Mouse (Mus musculus): ENCODE results near the gene Olfr137. TPM values are rescaled to one million over a fixed set of nuclear protein-coding genes. Genes with fewer than 3 reads are reported as not detected.

Gene Olfr137
- polyA plus RNA-seq (2015; fragmentation: Nextera tagmentation; extraction: Ambion mirVana): not detected in 2 replicates

- Histone ChIP-seq H3K9ac (ENCODE audit: low read depth, low read length) (no peak within 1 kb of the TSS), H3K9me3 (replicated peaks; ENCODE audit: control insufficient read depth, low read length, poor library complexity, severe bottlenecking) (0 out of 2 replicates have a peak, but pooled peaks cover 2% of the 10 kb centered on the region), H3K27ac (ENCODE audit: low read length) (no peak within 1 kb of the TSS), H3K36me3 (ENCODE audit: control insufficient read depth, insufficient read depth, low read length) (no peaks in the 10 kb centered on the region), H3K4me3 (ENCODE audit: low read depth, low read length) (no peak within 1 kb of the TSS), H3K4me2 (ENCODE audit: low read length) (no peak within 1 kb of the TSS), H3K27me3 (ENCODE audit: control insufficient read depth, insufficient read depth, low read depth, low read length) (no peaks in the 10 kb centered on the region), H3K4me1 (ENCODE audit: control insufficient read depth, insufficient read depth, low read length) (no peaks in the 10 kb centered on the region)
- no peak for ATAC-seq
Observed at GRCm38 (mm10) chr17:38307470-38307869, at the start of gene Olfr137. TSS of gene Olfr137 (minus strand) at chr17:38307570.

GRCm38 (mm10) chr17:38329531-38329930 lies 22.2 kb upstream of the Olfr137 start, which contains the start of gene Olfr136:
TSS of gene Olfr136 (plus strand) at chr17:38329831.
- no peaks in the 10 kb centered on the region for H3K36me3 ChIP-seq (ENCODE audit: control insufficient read depth, insufficient read depth, low read length)
- no peak for ATAC-seq
- no peaks in the 10 kb centered on the region for H3K27me3 ChIP-seq (ENCODE audit: control insufficient read depth, insufficient read depth, low read depth, low read length)
- H3K9me3 ChIP-seq (replicated peaks; ENCODE audit: control insufficient read depth, low read length, poor library complexity, severe bottlenecking): no peaks in the 10 kb centered on the region
- H3K4me1 ChIP-seq (ENCODE audit: control insufficient read depth, insufficient read depth, low read length): no peaks in the 10 kb centered on the region
- no peak within 1 kb of the TSS for H3K4me2 ChIP-seq (ENCODE audit: low read length)
- H3K27ac ChIP-seq (ENCODE audit: low read length): no peak within 1 kb of the TSS
- H3K9ac ChIP-seq (ENCODE audit: low read depth, low read length): no peak within 1 kb of the TSS
- H3K4me3 ChIP-seq (ENCODE audit: low read depth, low read length): no peak within 1 kb of the TSS

- WGBS: 73% methylated on average over 1 of the region's 1 CpGs
- no peak within 1 kb of the TSS for H3K9ac ChIP-seq (ENCODE audit: low read depth, low read length)
Observed at GRCm38 (mm10) chr17:38260735-38261134, 46.6 kb downstream of the Olfr137 start, which contains the start of gene Olfr138. TSS of gene Olfr138 (plus strand) at chr17:38261035.

More at GRCm38 (mm10) chr17:38260735-38261134, 46.6 kb downstream of the Olfr137 start, which contains the start of gene Olfr138:
- H3K27ac ChIP-seq (ENCODE audit: low read length): no peak within 1 kb of the TSS
- no peak within 1 kb of the TSS for H3K4me3 ChIP-seq (ENCODE audit: low read depth, low read length)
- no peaks in the 10 kb centered on the region for H3K36me3 ChIP-seq (ENCODE audit: control insufficient read depth, insufficient read depth, low read length)
- H3K4me2 ChIP-seq (ENCODE audit: low read length): no peak within 1 kb of the TSS
- H3K27me3 ChIP-seq (ENCODE audit: control insufficient read depth, insufficient read depth, low read depth, low read length): no peaks in the 10 kb centered on the region
- no peak for ATAC-seq
- H3K9me3 ChIP-seq (replicated peaks; ENCODE audit: control insufficient read depth, low read length, poor library complexity, severe bottlenecking): 0 out of 2 replicates have a peak, but pooled peaks cover 5% of the 10 kb centered on the region
- H3K4me1 ChIP-seq (ENCODE audit: control insufficient read depth, insufficient read depth, low read length): no peaks in the 10 kb centered on the region

Other genes starting within 250 kb of the Olfr137 start
- gene Olfr129, start 247.5 kb downstream of the Olfr137 start, polyA plus RNA-seq (2015; fragmentation: Nextera tagmentation; extraction: Ambion mirVana): not detected in 2 replicates
- gene Olfr130, start 243.6 kb downstream of the Olfr137 start, polyA plus RNA-seq (2015; fragmentation: Nextera tagmentation; extraction: Ambion mirVana): not detected in 2 replicates
- gene Olfr131, start 218.9 kb downstream of the Olfr137 start, polyA plus RNA-seq (2015; fragmentation: Nextera tagmentation; extraction: Ambion mirVana): not detected in 2 replicates
- gene Olfr132, start 173.0 kb downstream of the Olfr137 start, polyA plus RNA-seq (2015; fragmentation: Nextera tagmentation; extraction: Ambion mirVana): not detected in 2 replicates
- not detected in 2 replicates for gene Olfr133, start 162.3 kb downstream of the Olfr137 start, polyA plus RNA-seq (2015; fragmentation: Nextera tagmentation; extraction: Ambion mirVana)
- not detected in 2 replicates for gene Olfr134, start 136.2 kb downstream of the Olfr137 start, polyA plus RNA-seq (2015; fragmentation: Nextera tagmentation; extraction: Ambion mirVana)
- gene Olfr135, start 103.2 kb downstream of the Olfr137 start, polyA plus RNA-seq (2015; fragmentation: Nextera tagmentation; extraction: Ambion mirVana): not detected in 2 replicates
- gene Olfr138, start 46.5 kb downstream of the Olfr137 start, polyA plus RNA-seq (2015; fragmentation: Nextera tagmentation; extraction: Ambion mirVana): not detected in 2 replicates
- not detected in 2 replicates for gene Olfr136, start 22.3 kb upstream of the Olfr137 start, polyA plus RNA-seq (2015; fragmentation: Nextera tagmentation; extraction: Ambion mirVana)
- gene Esp36, start 112.6 kb upstream of the Olfr137 start, polyA plus RNA-seq (2015; fragmentation: Nextera tagmentation; extraction: Ambion mirVana): not detected in 2 replicates
- not detected in 2 replicates for gene Esp34, start 246.6 kb upstream of the Olfr137 start, polyA plus RNA-seq (2015; fragmentation: Nextera tagmentation; extraction: Ambion mirVana)